Mouse (Mus musculus): Measurements from ENCODE around the gene Ptprs.

DNA sequence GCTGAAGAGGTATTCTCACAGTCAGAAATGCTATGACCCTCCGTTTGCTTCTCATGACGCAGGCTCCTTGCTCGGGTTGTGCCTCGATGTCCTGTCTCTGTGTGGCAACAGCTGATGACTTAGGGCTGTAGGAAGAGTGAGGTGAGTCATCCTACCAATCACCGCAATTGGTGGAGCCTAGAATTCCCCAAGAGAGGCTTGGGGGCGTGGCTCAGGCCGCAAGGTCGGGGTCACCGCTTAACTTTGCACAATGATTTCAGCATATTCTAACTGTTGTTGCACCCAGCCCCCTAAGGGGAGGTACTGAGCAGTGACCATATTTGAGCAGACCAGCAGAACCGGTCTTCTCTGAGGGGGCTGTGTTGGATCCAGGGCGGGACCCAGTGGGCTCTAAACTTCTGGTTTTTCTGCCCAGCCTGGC is 1.9 kb upstream of the Ptprs start:
- TF ChIP-seq CTCF (IDR thresholded peaks at IDR 0.05) (no peak), POLR2A (IDR thresholded peaks at IDR 0.05; ENCODE audit: insufficient read depth, low read depth, low read length) (no peak)

Data from heart, adult 2 months (tissue).